Mouse (Mus musculus): ENCODE measurements around the gene Klhl22. TPM values are rescaled to one million over a fixed set of nuclear protein-coding genes. Genes with fewer than 3 reads are reported as not detected.

Klhl22 gene
- polyA plus RNA-seq, 1 experiment from 2014 or later: 36.4 TPM

GRCm38 (mm10) chr16:17802456-17802838 is 43.0 kb downstream of the Klhl22 start:
- ATAC-seq (replicated peaks; ENCODE audit: extremely low read depth, insufficient read depth, low FRiP score): no peak
- Histone ChIP-seq H3K4me3 (ENCODE audit: low read length) (peak overlapping the region; percentile 52), H3K27me3 (ENCODE audit: control insufficient read depth, insufficient read depth, low read length) (peaks cover 71% of the 10 kb centered on the region), H3K9ac (ENCODE audit: low read length) (peak overlapping the region; percentile 58), H3K4me2 (ENCODE audit: low read depth, low read length) (peak overlapping the region; percentile 74), H3K27ac (ENCODE audit: low read length) (no peak overlapping the region), H3K4me1 (ENCODE audit: control insufficient read depth, insufficient read depth, low read length) (peaks cover 40% of the 10 kb centered on the region), H3K9me3 (replicated peaks; ENCODE audit: control insufficient read depth, low read length) (no peaks in the 10 kb centered on the region), H3K36me3 (ENCODE audit: control insufficient read depth, insufficient read depth) (no peaks in the 10 kb centered on the region)
- WGBS: 24% methylated on average over 18 of the region's 18 CpGs

GRCm38 (mm10) chr16:17802839-17803674 is 43.6 kb downstream of the Klhl22 start:
- Histone ChIP-seq H3K4me1 (ENCODE audit: control insufficient read depth, insufficient read depth, low read length) (peaks cover 40% of the 10 kb centered on the region), H3K9me3 (replicated peaks; ENCODE audit: control insufficient read depth, low read length) (no peaks in the 10 kb centered on the region), H3K27ac (ENCODE audit: low read length) (no peak overlapping the region), H3K4me2 (ENCODE audit: low read depth, low read length) (peak overlapping the region; percentile 74), H3K4me3 (ENCODE audit: low read length) (peak overlapping the region; percentile 52), H3K36me3 (ENCODE audit: control insufficient read depth, insufficient read depth) (no peaks in the 10 kb centered on the region), H3K27me3 (ENCODE audit: control insufficient read depth, insufficient read depth, low read length) (peaks cover 70% of the 10 kb centered on the region), H3K9ac (ENCODE audit: low read length) (peak overlapping the region; percentile 58)
- 10% methylated on average over 83 of the region's 83 CpGs for WGBS
- ATAC-seq (replicated peaks; ENCODE audit: extremely low read depth, insufficient read depth, low FRiP score): no peak

- H3K4me3 ChIP-seq (ENCODE audit: low read length): peak overlapping the region; percentile 52
- no peak for ATAC-seq (replicated peaks; ENCODE audit: extremely low read depth, insufficient read depth, low FRiP score)
- peak overlapping the region; percentile 74 for H3K4me2 ChIP-seq (ENCODE audit: low read depth, low read length)
- peak overlapping the region; percentile 26; the same call in 1 of the 2 replicates for H3K9ac ChIP-seq (ENCODE audit: low read length)
- no peaks in the 10 kb centered on the region for H3K36me3 ChIP-seq (ENCODE audit: control insufficient read depth, insufficient read depth)
- H3K27ac ChIP-seq (ENCODE audit: low read length): no peak overlapping the region
- H3K27me3 ChIP-seq (ENCODE audit: control insufficient read depth, insufficient read depth, low read length): peaks cover 68% of the 10 kb centered on the region
- 31% methylated on average over 33 of the region's 33 CpGs for WGBS
- H3K4me1 ChIP-seq (ENCODE audit: control insufficient read depth, insufficient read depth, low read length): peaks cover 38% of the 10 kb centered on the region
- no peaks in the 10 kb centered on the region for H3K9me3 ChIP-seq (replicated peaks; ENCODE audit: control insufficient read depth, low read length)
Observed at GRCm38 (mm10) chr16:17803675-17804448, 44.4 kb downstream of the Klhl22 start.

GRCm38 (mm10) chr16:17804449-17804912 is 45.1 kb downstream of the Klhl22 start:
- Histone ChIP-seq H3K27me3 (ENCODE audit: control insufficient read depth, insufficient read depth, low read length) (peaks cover 62% of the 10 kb centered on the region), H3K9ac (ENCODE audit: low read length) (peak overlapping the region; percentile 26; the same call in 1 of the 2 replicates), H3K4me1 (ENCODE audit: control insufficient read depth, insufficient read depth, low read length) (peaks cover 38% of the 10 kb centered on the region), H3K9me3 (replicated peaks; ENCODE audit: control insufficient read depth, low read length) (no peaks in the 10 kb centered on the region), H3K4me2 (ENCODE audit: low read depth, low read length) (peak overlapping the region; percentile 71), H3K36me3 (ENCODE audit: control insufficient read depth, insufficient read depth) (no peaks in the 10 kb centered on the region), H3K27ac (ENCODE audit: low read length) (no peak overlapping the region), H3K4me3 (ENCODE audit: low read length) (peak overlapping the region; percentile 47)
- ATAC-seq (replicated peaks; ENCODE audit: extremely low read depth, insufficient read depth, low FRiP score): no peak
- 20% methylated on average over 33 of the region's 33 CpGs for whole genome bisulfite sequencing

- no peak overlapping the region for H3K27ac ChIP-seq (ENCODE audit: low read length)
- no peak for ATAC-seq (replicated peaks; ENCODE audit: extremely low read depth, insufficient read depth, low FRiP score)
- H3K9ac ChIP-seq (ENCODE audit: low read length): no peak overlapping the region; the same call in 1 of the 2 replicates
- H3K4me2 ChIP-seq (ENCODE audit: low read depth, low read length): peak overlapping the region; percentile 71; the same call in 1 of the 2 replicates
- H3K27me3 ChIP-seq (ENCODE audit: control insufficient read depth, insufficient read depth, low read length): peaks cover 59% of the 10 kb centered on the region
- WGBS: 38% methylated on average over 7 of the region's 7 CpGs
- H3K4me1 ChIP-seq (ENCODE audit: control insufficient read depth, insufficient read depth, low read length): peaks cover 38% of the 10 kb centered on the region
- H3K9me3 ChIP-seq (replicated peaks; ENCODE audit: control insufficient read depth, low read length): no peaks in the 10 kb centered on the region
- H3K4me3 ChIP-seq (ENCODE audit: low read length): peak overlapping the region; percentile 47
- no peaks in the 10 kb centered on the region for H3K36me3 ChIP-seq (ENCODE audit: control insufficient read depth, insufficient read depth)
Observed at GRCm38 (mm10) chr16:17804982-17805381, 45.6 kb downstream of the Klhl22 start.

- Histone ChIP-seq H3K4me2 (ENCODE audit: low read depth, low read length) (peak overlapping the region; percentile 85), H3K27me3 (ENCODE audit: control insufficient read depth, insufficient read depth, low read length) (peaks cover 52% of the 10 kb centered on the region), H3K27ac (ENCODE audit: low read length) (peak overlapping the region; percentile 48; the same call in 1 of the 2 replicates), H3K4me1 (ENCODE audit: control insufficient read depth, insufficient read depth, low read length) (peaks cover 39% of the 10 kb centered on the region), H3K36me3 (ENCODE audit: control insufficient read depth, insufficient read depth) (no peaks in the 10 kb centered on the region), H3K4me3 (ENCODE audit: low read length) (peak overlapping the region; percentile 64), H3K9me3 (replicated peaks; ENCODE audit: control insufficient read depth, low read length) (no peaks in the 10 kb centered on the region), H3K9ac (ENCODE audit: low read length) (peak overlapping the region; percentile 73)
- ATAC-seq (replicated peaks; ENCODE audit: extremely low read depth, insufficient read depth, low FRiP score): 0 out of 2 replicates have a peak, but pooled peaks have one; percentile 3
- 11% methylated on average over 50 of the region's 50 CpGs for WGBS
Observed at GRCm38 (mm10) chr16:17806581-17807191, 47.3 kb downstream of the Klhl22 start.

GRCm38 (mm10) chr16:17807192-17808009 is 48.0 kb downstream of the Klhl22 start:
- Histone ChIP-seq H3K27me3 (ENCODE audit: control insufficient read depth, insufficient read depth, low read length) (peaks cover 45% of the 10 kb centered on the region), H3K4me2 (ENCODE audit: low read depth, low read length) (peak overlapping the region; percentile 85), H3K36me3 (ENCODE audit: control insufficient read depth, insufficient read depth) (no peaks in the 10 kb centered on the region), H3K4me3 (ENCODE audit: low read length) (peak overlapping the region; percentile 64), H3K4me1 (ENCODE audit: control insufficient read depth, insufficient read depth, low read length) (peaks cover 36% of the 10 kb centered on the region), H3K9me3 (replicated peaks; ENCODE audit: control insufficient read depth, low read length) (no peaks in the 10 kb centered on the region), H3K9ac (ENCODE audit: low read length) (peak overlapping the region; percentile 73), H3K27ac (ENCODE audit: low read length) (peak overlapping the region; percentile 48; the same call in 1 of the 2 replicates)
- peak; percentile 70 for ATAC-seq (replicated peaks; ENCODE audit: extremely low read depth, insufficient read depth, low FRiP score)
- 6% methylated on average over 53 of the region's 73 CpGs for WGBS

- H3K36me3 ChIP-seq (ENCODE audit: control insufficient read depth, insufficient read depth): no peaks in the 10 kb centered on the region
- no peaks in the 10 kb centered on the region for H3K9me3 ChIP-seq (replicated peaks; ENCODE audit: control insufficient read depth, low read length)
- H3K4me3 ChIP-seq (ENCODE audit: low read length): no peak overlapping the region
- peaks cover 31% of the 10 kb centered on the region for H3K27me3 ChIP-seq (ENCODE audit: control insufficient read depth, insufficient read depth, low read length)
- no peak for ATAC-seq (replicated peaks; ENCODE audit: extremely low read depth, insufficient read depth, low FRiP score)
- WGBS: 76% methylated on average over 4 of the region's 4 CpGs
- H3K4me1 ChIP-seq (ENCODE audit: control insufficient read depth, insufficient read depth, low read length): peaks cover 25% of the 10 kb centered on the region
- H3K4me2 ChIP-seq (ENCODE audit: low read depth, low read length): no peak overlapping the region
- peak overlapping the region; percentile 53; the same call in 1 of the 2 replicates for H3K27ac ChIP-seq (ENCODE audit: low read length)
- H3K9ac ChIP-seq (ENCODE audit: low read length): no peak overlapping the region
Observed at GRCm38 (mm10) chr16:17809125-17809524, 49.7 kb downstream of the Klhl22 start.
